Comparison of ENCODE assay signal across 11 mouse cellular contexts in the genomic region with DNA sequence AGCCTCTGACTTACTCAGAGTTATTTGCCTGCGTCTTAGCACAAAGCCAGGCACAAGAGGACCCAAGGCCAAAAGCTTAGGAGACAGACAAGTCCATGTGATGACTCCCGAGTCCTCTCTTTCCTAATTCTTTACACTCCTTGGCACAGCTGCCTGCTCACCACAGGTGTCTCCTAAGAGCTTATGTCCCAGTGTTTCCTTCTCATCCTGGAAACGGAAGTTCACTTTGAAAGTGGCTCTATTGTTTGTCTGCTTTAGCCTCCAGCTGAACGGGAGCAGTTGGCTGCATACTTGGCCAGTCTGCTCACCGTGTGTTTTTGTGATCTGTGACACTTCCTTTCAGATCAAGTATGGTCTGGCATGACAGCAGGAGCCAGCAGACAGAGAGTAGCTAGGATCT. TPM values are rescaled to one million over a fixed set of nuclear protein-coding genes. Genes with fewer than 3 reads are reported as not detected.
A peak's percentile ranks its signal among the peaks of the same experiment; 100 is the strongest.
DNase-seq lines count a peak whose midpoint lies in the region; ATAC-seq and TF ChIP-seq lines count a peak whose summit lies in the region.
"Had no signal": no experiment of that assay in that cellular context is flagged by ENCODE, and none has a peak within 500 bp of the region (broad histone marks: within the 10 kb centered on the region; RNA-seq: fewer than 3 reads in every experiment).

No protein-coding gene starts in this region.

- H3K27me3 ChIP-seq in kidney, embryonic 14.5 days (ENCODE audit: control insufficient read depth, insufficient read depth, low read length), result no peaks in the 10 kb centered on the region
- H3K27me3 ChIP-seq in heart, embryonic 14.5 days (ENCODE audit: control insufficient read depth, insufficient read depth, low read length), result no peaks in the 10 kb centered on the region
- H3K27me3 ChIP-seq in limb, embryonic 14.5 days (ENCODE audit: control insufficient read depth, insufficient read depth, low read length), result no peaks in the 10 kb centered on the region
- H3K27me3 ChIP-seq: liver, embryonic 13.5 days; neural tube, embryonic 13.5 days had no signal

- no peaks in the 10 kb centered on the region; the same call in 1 of the 2 replicates for H3K9me3 ChIP-seq in kidney, embryonic 14.5 days (ENCODE audit: control insufficient read depth, low read length)
- H3K9me3 ChIP-seq in heart, embryonic 14.5 days (ENCODE audit: control insufficient read depth, low read length), result no peaks in the 10 kb centered on the region
- H3K9me3 ChIP-seq in limb, embryonic 14.5 days (ENCODE audit: control insufficient read depth, low read length), result no peaks in the 10 kb centered on the region
- H3K9me3 ChIP-seq: liver, embryonic 13.5 days; neural tube, embryonic 13.5 days had no signal

- H3K4me3 ChIP-seq in kidney, embryonic 14.5 days (ENCODE audit: low read length), result no peak overlapping the region
- H3K4me3 ChIP-seq in heart, embryonic 14.5 days (ENCODE audit: control insufficient read depth in 1 of 2, insufficient read depth in 1 of 2, low read depth in 1 of 2, low read length in 2 of 2), result no peak overlapping the region
- H3K4me3 ChIP-seq in limb, embryonic 14.5 days (replicated peaks; ENCODE audit: low read length), result no peak overlapping the region
- H3K4me3 ChIP-seq: liver, embryonic 13.5 days; neural tube, embryonic 13.5 days had no signal

- no peak overlapping the region for H3K4me2 ChIP-seq in kidney, embryonic 14.5 days (replicated peaks; ENCODE audit: low read depth, low read length)
- H3K4me2 ChIP-seq in heart, embryonic 14.5 days (ENCODE audit: low read length), result no peak overlapping the region
- no peak overlapping the region for H3K4me2 ChIP-seq in limb, embryonic 14.5 days (replicated peaks; ENCODE audit: low read depth, low read length, severe bottlenecking)
- H3K4me2 ChIP-seq: liver, embryonic 13.5 days; neural tube, embryonic 13.5 days had no signal

- DNase-seq in kidney, adult 18-20 months, result no peak
- DNase-seq in cerebellum, adult 9-11 months, result peak; percentile 40
- DNase-seq in limb, embryonic 14.5 days (ENCODE audit: low spot score), result peak; percentile 23
- DNase-seq in spleen, adult 12 weeks (ENCODE audit: low spot score), result no peak
- DNase-seq in B cell, adult 2 months, result no peak
- DNase-seq: embryo, embryonic 11 days; liver, embryonic 13.5 days had no signal

- no peak for TF ChIP-seq POLR2A in limb, embryonic 14.5 days (IDR thresholded peaks at IDR 0.05; ENCODE audit: borderline replicate concordance, extremely low read depth, insufficient read depth, insufficient read length)

- 39% methylated on average over 5 of the region's 5 CpGs for WGBS in kidney, embryonic 14.5 days
- WGBS in heart, embryonic 14.5 days, result 30% methylated on average over 5 of the region's 5 CpGs
- WGBS in limb, embryonic 14.5 days, result 53% methylated on average over 5 of the region's 5 CpGs

- no peaks in the 10 kb centered on the region; the same call in 1 of the 2 replicates for H3K4me1 ChIP-seq in kidney, embryonic 14.5 days (ENCODE audit: control insufficient read depth, insufficient read depth, low read length)
- peaks cover 3 to 7% of the 10 kb centered on the region in 2 experiments for H3K4me1 ChIP-seq in heart, embryonic 14.5 days (ENCODE audit: control insufficient read depth in 2 of 2, insufficient read depth in 2 of 2, low read length in 2 of 2)
- no peaks in the 10 kb centered on the region for H3K4me1 ChIP-seq in limb, embryonic 14.5 days (ENCODE audit: control insufficient read depth, insufficient read depth, low read length)
- H3K4me1 ChIP-seq: liver, embryonic 13.5 days; neural tube, embryonic 13.5 days had no signal

- peak overlapping the region; percentile 43; the same call in 1 of the 2 replicates for H3K27ac ChIP-seq in kidney, embryonic 14.5 days (ENCODE audit: low read depth, low read length)
- peak overlapping the region; percentile 1 to 44; a peak in 3 of 4 replicates for H3K27ac ChIP-seq in heart, embryonic 14.5 days (replicated peaks in 1 of 2; ENCODE audit: control insufficient read depth in 1 of 2, insufficient read depth in 1 of 2, low read depth in 2 of 2, low read length in 2 of 2)
- H3K27ac ChIP-seq in limb, embryonic 14.5 days (replicated peaks; ENCODE audit: low read depth, low read length), result no peak overlapping the region
- H3K27ac ChIP-seq: liver, embryonic 13.5 days; neural tube, embryonic 13.5 days had no signal

- 0 out of 2 replicates have a peak, but pooled peaks have one; percentile 11 for ATAC-seq in kidney, embryonic 14.5 days (ENCODE audit: low FRiP score, low TSS enrichment)
- no peak for ATAC-seq in heart, embryonic 14.5 days (ENCODE audit: insufficient number of reproducible peaks, insufficient read depth, low FRiP score, low read depth)
- no peak for ATAC-seq in limb, embryonic 14.5 days (ENCODE audit: low FRiP score, low read depth)
- no peak for ATAC-seq in erythroblast, adult 5-6 weeks (replicated peaks; ENCODE audit: low FRiP score, poor library complexity, severe bottlenecking)

- no peaks in the 10 kb centered on the region for H3K36me3 ChIP-seq in kidney, embryonic 14.5 days (ENCODE audit: control insufficient read depth, insufficient read depth, low read length)
- no peaks in the 10 kb centered on the region for H3K36me3 ChIP-seq in heart, embryonic 14.5 days (ENCODE audit: control insufficient read depth, insufficient read depth, low read length)
- H3K36me3 ChIP-seq in limb, embryonic 14.5 days (ENCODE audit: control insufficient read depth, insufficient read depth, low read length), result no peaks in the 10 kb centered on the region
- H3K36me3 ChIP-seq: liver, embryonic 13.5 days; neural tube, embryonic 13.5 days had no signal

- no peak overlapping the region for H3K9ac ChIP-seq in kidney, embryonic 14.5 days (ENCODE audit: low read depth, low read length)
- H3K9ac ChIP-seq in heart, embryonic 14.5 days (ENCODE audit: low read length), result no peak overlapping the region
- no peak overlapping the region for H3K9ac ChIP-seq in limb, embryonic 14.5 days (ENCODE audit: low read depth, low read length, severe bottlenecking)
- H3K9ac ChIP-seq: liver, embryonic 13.5 days; neural tube, embryonic 13.5 days had no signal

RNA-seq across cellular contexts. Expression of gene Adm, which starts 41.3 kb away (rescaled TPM):
- 4.2 and 5.0 TPM in 2 replicates for polyA plus RNA-seq in kidney, embryonic 14.5 days (2014; fragmentation: Nextera tagmentation; extraction: Ambion mirVana)
- polyA plus RNA-seq in heart, embryonic 14.5 days (2014; fragmentation: Nextera tagmentation; extraction: Ambion mirVana), result 13.7 and 15.3 TPM in 2 replicates
- 1.8 and 2.6 TPM in 2 replicates for polyA plus RNA-seq in limb, embryonic 14.5 days (2012; rRNA removed)
- 2.6 and 3.3 TPM in 2 replicates for polyA plus RNA-seq in limb, embryonic 14.5 days (2014; fragmentation: Nextera tagmentation; extraction: Ambion mirVana)
- total RNA-seq in erythroblast, adult 5-6 weeks (2015; ENCODE audit: low replicate concordance), result not detected in 2 replicates
- not detected in 2 replicates for total RNA-seq in erythroblast, adult 5-6 weeks (2017; ENCODE audit: low replicate concordance)

RNA-seq across cellular contexts. Expression of gene Sbf2, which starts 54.0 kb away (rescaled TPM):
- 29.6 and 44.6 TPM in 2 replicates for polyA plus RNA-seq in kidney, embryonic 14.5 days (2014; fragmentation: Nextera tagmentation; extraction: Ambion mirVana)
- 37.1 and 38.4 TPM in 2 replicates for polyA plus RNA-seq in heart, embryonic 14.5 days (2014; fragmentation: Nextera tagmentation; extraction: Ambion mirVana)
- 24.7 and 25.8 TPM in 2 replicates for polyA plus RNA-seq in limb, embryonic 14.5 days (2012; rRNA removed)
- polyA plus RNA-seq in limb, embryonic 14.5 days (2014; fragmentation: Nextera tagmentation; extraction: Ambion mirVana), result 24.7 and 29.0 TPM in 2 replicates
- total RNA-seq in erythroblast, adult 5-6 weeks (2015; ENCODE audit: low replicate concordance), result 2.1 and 2.3 TPM in 2 replicates
- total RNA-seq in erythroblast, adult 5-6 weeks (2017; ENCODE audit: low replicate concordance), result 1.8 and 3.9 TPM in 2 replicates

Comparison
In these comparisons a context has a peak if more than half of its experiments do, and no peak if none do; other contexts are left out.
1. DNase-seq: peak in cerebellum, adult 9-11 months (single experiment) and limb, embryonic 14.5 days (single experiment); none in kidney, adult 18-20 months (single experiment), spleen, adult 12 weeks (single experiment) and B cell, adult 2 months (0 of 2).